ENCODE assay signal across 19 mouse cellular contexts in the genomic region with DNA sequence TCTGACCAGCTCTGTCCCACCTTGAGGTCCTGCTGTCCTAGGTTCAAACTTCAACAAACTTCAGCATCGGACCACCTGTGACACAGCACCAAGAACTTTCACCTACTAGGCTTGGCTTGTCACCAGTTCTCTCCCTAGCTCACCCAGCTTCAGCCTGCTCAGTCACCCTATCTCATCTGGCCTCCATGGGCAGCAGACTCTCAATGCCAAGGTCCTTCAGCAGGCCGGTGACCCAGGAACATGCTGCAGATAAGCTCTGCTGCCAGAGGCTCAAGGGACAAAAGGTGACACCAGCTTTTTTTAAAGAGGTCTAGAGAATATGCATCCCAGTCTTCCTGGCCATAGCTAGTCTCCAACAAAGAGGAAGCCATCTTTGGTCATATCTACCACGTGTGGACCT. TPM values are rescaled to one million over a fixed set of nuclear protein-coding genes. Genes with fewer than 3 reads are reported as not detected.
DNase-seq lines count a peak whose midpoint lies in the region; ATAC-seq lines count a peak whose summit lies in the region.
"Had no signal": no experiment of that assay in that cellular context is flagged by ENCODE, and none has a peak within 500 bp of the region (broad histone marks: within the 10 kb centered on the region; RNA-seq: fewer than 3 reads in every experiment).

No protein-coding gene starts in this region.

- intact Hi-C loops in heart, postnatal 10 days (cut with DNase I) = no loop called here

- no peaks in the 10 kb centered on the region for H3K36me3 ChIP-seq in heart, embryonic 11.5 days (ENCODE audit: control insufficient read depth, insufficient read depth, low read length)
- H3K36me3 ChIP-seq in heart, embryonic 10.5 days = peaks cover 10% of the 10 kb centered on the region
- peaks cover 59% of the 10 kb centered on the region for H3K36me3 ChIP-seq in limb, embryonic 10.5 days
- H3K36me3 ChIP-seq: heart, embryonic 15.5 days; hindbrain, embryonic 15.5 days had no signal

- H3K4me2 ChIP-seq in heart, embryonic 11.5 days = no peak overlapping the region
- H3K4me2 ChIP-seq: embryonic facial prominence, embryonic 13.5 days; forebrain, embryonic 12.5 days; heart, embryonic 15.5 days; hindbrain, embryonic 15.5 days had no signal

- no peak overlapping the region for H3K9ac ChIP-seq in heart, embryonic 11.5 days (ENCODE audit: low read depth, low read length)
- H3K9ac ChIP-seq: embryonic facial prominence, embryonic 13.5 days; forebrain, embryonic 12.5 days; heart, embryonic 15.5 days; hindbrain, embryonic 15.5 days had no signal

- 67% methylated on average over 3 of the region's 3 CpGs for WGBS in heart, embryonic 11.5 days (ENCODE audit: insufficient replicate concordance)
- 85% methylated on average over 3 of the region's 3 CpGs for WGBS in heart, embryonic 10.5 days
- WGBS in limb, embryonic 10.5 days = 91% methylated on average over 3 of the region's 3 CpGs

- peaks cover 13% of the 10 kb centered on the region for H3K4me1 ChIP-seq in heart, embryonic 11.5 days (ENCODE audit: control insufficient read depth, insufficient read depth, low read length)
- H3K4me1 ChIP-seq in heart, embryonic 10.5 days = peaks cover 31% of the 10 kb centered on the region
- H3K4me1 ChIP-seq in limb, embryonic 10.5 days = peaks cover 97% of the 10 kb centered on the region

- no peak for ATAC-seq in heart, embryonic 11.5 days (replicated peaks; ENCODE audit: insufficient number of reproducible peaks, low FRiP score, low TSS enrichment)
- ATAC-seq: forebrain, embryonic 16.5 days; intestine, embryonic 16.5 days had no signal

- peak; percentile 96 for DNase-seq in heart, adult 11 months
- peak; percentile 29 to 39 for DNase-seq in heart, adult 9 months (ENCODE audit: low spot score in 2 of 2)
- DNase-seq in heart, embryonic 10.5 days (ENCODE audit: low spot score) = no peak
- peak; percentile 46 to 58 for DNase-seq in heart, postnatal 10 days
- no peak for DNase-seq in limb, embryonic 10.5 days (ENCODE audit: low spot score)
- no peak for DNase-seq in kidney, adult 8-10 months
- DNase-seq: cerebellum, adult 11 months; cerebellum, adult 9-10 months; cerebellum, postnatal 25 days; gastrocnemius, postnatal 10 days; kidney, adult 9 months had no signal

- no peaks in the 10 kb centered on the region for H3K9me3 ChIP-seq in heart, embryonic 11.5 days (replicated peaks; ENCODE audit: control insufficient read depth, low read length)
- H3K9me3 ChIP-seq in heart, embryonic 10.5 days = no peaks in the 10 kb centered on the region
- no peaks in the 10 kb centered on the region for H3K9me3 ChIP-seq in limb, embryonic 10.5 days (replicated peaks)
- H3K9me3 ChIP-seq: embryonic facial prominence, embryonic 13.5 days; forebrain, embryonic 12.5 days; heart, embryonic 15.5 days; hindbrain, embryonic 15.5 days had no signal

- H3K27ac ChIP-seq in heart, embryonic 11.5 days (ENCODE audit: low read depth, low read length) = no peak overlapping the region
- no peak overlapping the region for H3K27ac ChIP-seq in heart, embryonic 10.5 days
- peak overlapping the region; percentile 56; the same call in 1 of the 2 replicates for H3K27ac ChIP-seq in limb, embryonic 10.5 days
- H3K27ac ChIP-seq: embryonic facial prominence, embryonic 13.5 days; forebrain, embryonic 12.5 days; heart, embryonic 15.5 days; hindbrain, embryonic 15.5 days; kidney, postnatal 0 days had no signal

- H3K4me3 ChIP-seq in heart, embryonic 11.5 days (ENCODE audit: low read depth, low read length) = no peak overlapping the region
- no peak overlapping the region for H3K4me3 ChIP-seq in heart, embryonic 10.5 days
- no peak overlapping the region for H3K4me3 ChIP-seq in limb, embryonic 10.5 days
- H3K4me3 ChIP-seq: embryonic facial prominence, embryonic 13.5 days; forebrain, embryonic 12.5 days; heart, embryonic 15.5 days; hindbrain, embryonic 15.5 days had no signal

- peaks cover 10% of the 10 kb centered on the region for H3K27me3 ChIP-seq in heart, embryonic 11.5 days (ENCODE audit: control insufficient read depth, insufficient read depth, low read length)
- H3K27me3 ChIP-seq in heart, embryonic 10.5 days (ENCODE audit: insufficient read depth, poor library complexity, severe bottlenecking) = peaks cover 68% of the 10 kb centered on the region
- peaks cover 5% of the 10 kb centered on the region; the same call in 1 of the 2 replicates for H3K27me3 ChIP-seq in limb, embryonic 10.5 days (ENCODE audit: low read depth, poor library complexity, severe bottlenecking)

RNA-seq across cellular contexts. Expression of a gene that starts 48.5 kb away (rescaled TPM):
- 9.3 and 10.2 TPM in 2 replicates for polyA plus RNA-seq in heart, embryonic 11.5 days (2014; fragmentation: Nextera tagmentation; extraction: Ambion mirVana)
- polyA plus RNA-seq in heart, embryonic 10.5 days (2016; fragmentation: Nextera tagmentation; extraction: Ambion mirVana) = 13.5 and 20.4 TPM in 2 replicates
- total RNA-seq in heart, postnatal 10 days (2021) = 1 to 10 TPM; 4.3 to 5.6 TPM
- 124 TPM in 2 replicates for polyA plus RNA-seq in limb, embryonic 10.5 days (2016; fragmentation: Nextera tagmentation; extraction: Ambion mirVana)

Comparison
In these comparisons a context has a peak if more than half of its experiments do, and no peak if none do; other contexts are left out.
1. DNase-seq: peak in heart, adult 11 months (single experiment), heart, adult 9 months (2 of 2) and heart, postnatal 10 days (2 of 2); none in heart, embryonic 10.5 days (single experiment), limb, embryonic 10.5 days (single experiment) and kidney, adult 8-10 months (0 of 2).